ENCODE assay signal across 9 mouse cellular contexts in the genomic region with DNA sequence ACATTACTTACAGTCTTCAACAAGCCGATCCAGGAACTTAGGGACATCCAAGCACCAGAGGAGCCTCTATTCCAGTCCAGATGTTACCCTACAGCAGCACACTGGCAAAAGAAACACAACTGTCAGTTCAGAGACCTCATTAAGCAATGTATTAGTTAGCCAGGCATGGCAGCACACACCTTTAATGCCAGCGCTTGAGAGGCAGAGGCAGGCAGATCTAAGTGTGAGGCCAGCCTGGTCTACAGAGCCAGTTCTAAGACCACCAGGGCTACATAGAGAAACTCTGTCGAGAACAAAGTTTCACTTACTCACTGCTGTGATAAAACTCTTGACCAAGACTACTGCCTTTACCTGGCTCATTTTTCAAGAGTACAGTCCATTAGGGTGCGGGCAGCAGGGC. TPM values are rescaled to one million over a fixed set of nuclear protein-coding genes. Genes with fewer than 3 reads are reported as not detected.
DNase-seq lines count a peak whose midpoint lies in the region; ATAC-seq lines count a peak whose summit lies in the region.
"Had no signal": no experiment of that assay in that cellular context is flagged by ENCODE, and none has a peak within 500 bp of the region (broad histone marks: within the 10 kb centered on the region; RNA-seq: fewer than 3 reads in every experiment).

A gene (minus strand): TSS at position 101 of the 400 bp plus-strand sequence.

- 97% methylated on average over 4 of the region's 4 CpGs for WGBS in neural tube, embryonic 11.5 days
- WGBS in intestine, embryonic 15.5 days, result 94% methylated on average over 4 of the region's 4 CpGs
- WGBS in neural tube, embryonic 13.5 days, result 90% methylated on average over 4 of the region's 4 CpGs

- no peak within 1 kb of the TSS for H3K9ac ChIP-seq in neural tube, embryonic 11.5 days (ENCODE audit: low read length)
- no peak within 1 kb of the TSS for H3K9ac ChIP-seq in intestine, embryonic 15.5 days
- H3K9ac ChIP-seq in neural tube, embryonic 13.5 days, result no peak within 1 kb of the TSS

- no peaks in the 10 kb centered on the region for H3K9me3 ChIP-seq in neural tube, embryonic 11.5 days (ENCODE audit: control insufficient read depth, low read length)
- no peaks in the 10 kb centered on the region for H3K9me3 ChIP-seq in intestine, embryonic 15.5 days
- peaks cover 8% of the 10 kb centered on the region; the same call in 1 of the 2 replicates for H3K9me3 ChIP-seq in neural tube, embryonic 13.5 days

- no peak within 1 kb of the TSS for H3K4me2 ChIP-seq in neural tube, embryonic 11.5 days (ENCODE audit: low read depth)
- no peak within 1 kb of the TSS for H3K4me2 ChIP-seq in intestine, embryonic 15.5 days (replicated peaks)
- H3K4me2 ChIP-seq in neural tube, embryonic 13.5 days, result no peak within 1 kb of the TSS

- no peak for DNase-seq in neural tube, embryonic 11.5 days (ENCODE audit: low spot score)
- DNase-seq in neural tube, embryonic 10.5 days (ENCODE audit: extremely low spot score, low spot score), result no peak
- DNase-seq in gastrocnemius, postnatal 10 days, result no peak
- no peak for DNase-seq in ovary, postnatal 14 days (ENCODE audit: low spot score)
- no peak for DNase-seq in kidney, postnatal 36 days
- DNase-seq in thymus, postnatal 14 days, result no peak

- H3K36me3 ChIP-seq in neural tube, embryonic 11.5 days (ENCODE audit: control insufficient read depth, insufficient read depth, low read length), result no peaks in the 10 kb centered on the region
- H3K36me3 ChIP-seq in intestine, embryonic 15.5 days, result no peaks in the 10 kb centered on the region
- no peaks in the 10 kb centered on the region for H3K36me3 ChIP-seq in neural tube, embryonic 13.5 days

- H3K4me3 ChIP-seq in neural tube, embryonic 11.5 days (ENCODE audit: low read depth, low read length), result no peak within 1 kb of the TSS
- H3K4me3 ChIP-seq in intestine, embryonic 15.5 days (replicated peaks), result no peak within 1 kb of the TSS
- H3K4me3 ChIP-seq in neural tube, embryonic 13.5 days, result no peak within 1 kb of the TSS
- H3K4me3 ChIP-seq: megakaryocyte, embryonic 14.5 days had no signal

- no peaks in the 10 kb centered on the region for H3K27me3 ChIP-seq in neural tube, embryonic 11.5 days (ENCODE audit: control insufficient read depth, insufficient read depth, low read length)
- H3K27me3 ChIP-seq in intestine, embryonic 15.5 days (replicated peaks), result no peaks in the 10 kb centered on the region
- H3K27me3 ChIP-seq in neural tube, embryonic 13.5 days, result no peaks in the 10 kb centered on the region
- H3K27me3 ChIP-seq: megakaryocyte, embryonic 14.5 days had no signal

- no peak for ATAC-seq in neural tube, embryonic 11.5 days (ENCODE audit: insufficient read depth, low FRiP score, low TSS enrichment)
- no peak for ATAC-seq in intestine, embryonic 15.5 days
- ATAC-seq in neural tube, embryonic 13.5 days (ENCODE audit: low read depth), result no peak

- no peaks in the 10 kb centered on the region for H3K4me1 ChIP-seq in neural tube, embryonic 11.5 days (ENCODE audit: control insufficient read depth, insufficient read depth, low read length)
- H3K4me1 ChIP-seq in intestine, embryonic 15.5 days (replicated peaks), result no peaks in the 10 kb centered on the region
- no peaks in the 10 kb centered on the region; the same call in 1 of the 2 replicates for H3K4me1 ChIP-seq in neural tube, embryonic 13.5 days (replicated peaks)
- H3K4me1 ChIP-seq: megakaryocyte, embryonic 14.5 days had no signal

- no peak within 1 kb of the TSS for H3K27ac ChIP-seq in neural tube, embryonic 11.5 days (ENCODE audit: low read depth, low read length)
- H3K27ac ChIP-seq in intestine, embryonic 15.5 days, result no peak within 1 kb of the TSS
- H3K27ac ChIP-seq in neural tube, embryonic 13.5 days (replicated peaks), result no peak within 1 kb of the TSS

RNA-seq across cellular contexts. Expression of the gene that starts here (rescaled TPM):
- polyA plus RNA-seq in neural tube, embryonic 11.5 days (2014; fragmentation: Nextera tagmentation; extraction: Ambion mirVana), result 14.6 and 17.5 TPM in 2 replicates
- total RNA-seq in gastrocnemius, postnatal 10 days (2021), result 100 to 1,000 TPM; 111 to 132 TPM
- polyA plus RNA-seq in intestine, embryonic 15.5 days (2015; fragmentation: Nextera tagmentation; extraction: Ambion mirVana), result 28.0 and 29.4 TPM in 2 replicates
- polyA plus RNA-seq in neural tube, embryonic 13.5 days (2015; fragmentation: Nextera tagmentation; extraction: Ambion mirVana), result 34.7 and 43.5 TPM in 2 replicates
